Mouse (Mus musculus) cortical plate, adult 2 months (tissue): ENCODE measurements around the gene Ciita.

ENCODE experiments used
- CTCF ChIP-seq: fragments of 200-500 bp; IDR thresholded peaks from 2 replicates; pipeline ENCODE4 v1.5.1; 2011; ENCODE audit warnings: mild to moderate bottlenecking, control low read depth, low read length; ENCODE audit not compliant: insufficient read depth; ENCODE audit errors: extremely low read depth
- POLR2A ChIP-seq: fragments of 200-500 bp; IDR thresholded peaks from 2 replicates; pipeline ENCODE4 v1.6.1; 2011; ENCODE audit warnings: mild to moderate bottlenecking, low read length, control low read depth; ENCODE audit not compliant: insufficient read depth; ENCODE audit errors: extremely low read depth

DNA sequence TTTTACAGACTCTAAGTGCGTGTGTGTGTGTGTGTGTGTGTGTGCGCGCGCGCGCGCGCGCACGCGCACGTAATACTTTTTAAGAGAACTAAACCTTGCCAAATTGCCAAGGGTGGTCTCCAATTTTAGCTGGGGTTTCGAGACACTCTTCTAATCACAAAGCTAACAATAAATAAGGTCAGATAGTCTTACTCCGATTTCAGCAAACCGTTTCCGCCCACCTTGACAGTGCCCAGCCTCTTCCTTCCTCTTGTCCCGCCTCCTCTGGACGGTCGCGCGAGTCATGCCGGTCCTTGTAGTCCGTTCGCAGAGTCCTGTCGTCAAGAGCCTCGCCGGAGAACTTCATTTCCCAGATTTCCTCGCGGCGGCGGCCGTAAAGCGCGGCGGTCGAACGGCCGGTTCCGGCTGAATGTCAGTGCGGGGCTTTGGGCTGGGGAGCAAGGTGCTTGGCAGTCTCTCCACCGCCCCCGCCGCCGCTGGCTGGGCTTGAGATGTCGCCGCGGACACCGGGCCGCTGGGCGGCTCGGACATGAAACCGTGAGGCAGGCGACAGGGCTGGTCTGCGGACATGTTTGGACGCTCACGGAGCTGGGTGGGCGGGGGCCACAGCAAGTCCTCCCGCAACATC, 65.2 kb downstream of the Ciita start, which contains the start of gene Clec16a:
- TF ChIP-seq POLR2A (peak; percentile 68), CTCF (no peak)
